In genomic region chr8:11374326-11375076, GRCm38 (mm10) we compare ENCODE assay signal across 23 mouse cellular contexts.
DNase-seq lines count a peak whose midpoint lies in the region; ATAC-seq and TF ChIP-seq lines count a peak whose summit lies in the region.
"Had no signal": no experiment of that assay in that cellular context is flagged by ENCODE, and none has a peak within 500 bp of the region (broad histone marks: within the 10 kb centered on the region; RNA-seq: fewer than 3 reads in every experiment).

No protein-coding gene starts in this region.

- H3K9me3 ChIP-seq in heart, embryonic 10.5 days, result no peaks in the 10 kb centered on the region
- H3K9me3 ChIP-seq in limb, embryonic 13.5 days, result no peaks in the 10 kb centered on the region
- H3K9me3 ChIP-seq in limb, embryonic 10.5 days (replicated peaks), result no peaks in the 10 kb centered on the region
- H3K9me3 ChIP-seq in heart, postnatal 0 days (replicated peaks; ENCODE audit: control insufficient read depth, low read length), result no peaks in the 10 kb centered on the region
- no peaks in the 10 kb centered on the region for H3K9me3 ChIP-seq in stomach, embryonic 16.5 days (replicated peaks; ENCODE audit: control insufficient read depth, low read length)
- no peaks in the 10 kb centered on the region for H3K9me3 ChIP-seq in hindbrain, embryonic 16.5 days (ENCODE audit: control insufficient read depth, low read length)
- H3K9me3 ChIP-seq: embryonic facial prominence, embryonic 12.5 days; forebrain, embryonic 12.5 days; hindbrain, embryonic 13.5 days; limb, embryonic 15.5 days had no signal

- H3K4me2 ChIP-seq in limb, embryonic 13.5 days (replicated peaks), result no peak overlapping the region
- H3K4me2 ChIP-seq in heart, postnatal 0 days (ENCODE audit: low read depth, low read length), result no peak overlapping the region
- H3K4me2 ChIP-seq in stomach, embryonic 16.5 days (ENCODE audit: low read depth, low read length), result no peak overlapping the region
- H3K4me2 ChIP-seq in hindbrain, embryonic 16.5 days (ENCODE audit: low read length), result no peak overlapping the region
- H3K4me2 ChIP-seq: embryonic facial prominence, embryonic 12.5 days; forebrain, embryonic 12.5 days; hindbrain, embryonic 13.5 days; limb, embryonic 15.5 days; lung, embryonic 14.5 days had no signal

- DNase-seq in heart, embryonic 10.5 days (ENCODE audit: low spot score), result no peak
- no peak for DNase-seq in heart, postnatal 36 days
- DNase-seq in limb, embryonic 10.5 days (ENCODE audit: low spot score), result no peak
- DNase-seq in heart, postnatal 0 days (ENCODE audit: low spot score), result no peak
- no peak for DNase-seq in urinary bladder, postnatal 25 days (ENCODE audit: low spot score)
- DNase-seq: adrenal gland, adult 2 months; B cell, adult 2 months; cerebellum, adult 18-20 months; cerebellum, postnatal 25 days; kidney, adult 11 months; kidney, postnatal 4 days; lung, embryonic 14.5 days; lung, postnatal 4 days; right cerebral cortex, adult 18-20 months had no signal

- WGBS in heart, embryonic 10.5 days, result 75% methylated on average over 15 of the region's 15 CpGs
- WGBS in limb, embryonic 13.5 days, result 83% methylated on average over 15 of the region's 15 CpGs
- WGBS in limb, embryonic 10.5 days, result 86% methylated on average over 15 of the region's 15 CpGs
- WGBS in heart, postnatal 0 days, result 55% methylated on average over 15 of the region's 15 CpGs
- WGBS in stomach, embryonic 16.5 days, result 77% methylated on average over 14 of the region's 15 CpGs
- 85% methylated on average over 15 of the region's 15 CpGs for WGBS in hindbrain, embryonic 16.5 days

- H3K36me3 ChIP-seq in heart, embryonic 10.5 days, result peaks cover 7% of the 10 kb centered on the region; the same call in 1 of the 2 replicates
- H3K36me3 ChIP-seq in limb, embryonic 13.5 days, result no peaks in the 10 kb centered on the region
- peaks cover 7% of the 10 kb centered on the region; the same call in 1 of the 2 replicates for H3K36me3 ChIP-seq in limb, embryonic 10.5 days
- H3K36me3 ChIP-seq in heart, postnatal 0 days (replicated peaks; ENCODE audit: control insufficient read depth, insufficient read depth, low read length), result 0 out of 2 replicates have a peak, but pooled peaks cover 19% of the 10 kb centered on the region
- no peaks in the 10 kb centered on the region for H3K36me3 ChIP-seq in stomach, embryonic 16.5 days (ENCODE audit: control insufficient read depth, insufficient read depth, low read length)
- H3K36me3 ChIP-seq in hindbrain, embryonic 16.5 days (ENCODE audit: control insufficient read depth, insufficient read depth, low read length), result no peaks in the 10 kb centered on the region
- H3K36me3 ChIP-seq: embryonic facial prominence, embryonic 12.5 days; forebrain, embryonic 12.5 days; hindbrain, embryonic 13.5 days; limb, embryonic 15.5 days had no signal

- H3K9ac ChIP-seq in limb, embryonic 13.5 days, result no peak overlapping the region
- no peak overlapping the region for H3K9ac ChIP-seq in heart, postnatal 0 days (replicated peaks; ENCODE audit: low read depth, low read length)
- H3K9ac ChIP-seq in stomach, embryonic 16.5 days (ENCODE audit: low read length), result no peak overlapping the region
- no peak overlapping the region for H3K9ac ChIP-seq in hindbrain, embryonic 16.5 days (ENCODE audit: low read depth, low read length)
- H3K9ac ChIP-seq: embryonic facial prominence, embryonic 12.5 days; forebrain, embryonic 12.5 days; hindbrain, embryonic 13.5 days; limb, embryonic 15.5 days; liver, embryonic 14.5 days; lung, embryonic 14.5 days had no signal

- no peaks in the 10 kb centered on the region for H3K27me3 ChIP-seq in heart, embryonic 10.5 days (ENCODE audit: insufficient read depth, poor library complexity, severe bottlenecking)
- no peaks in the 10 kb centered on the region for H3K27me3 ChIP-seq in limb, embryonic 13.5 days
- no peaks in the 10 kb centered on the region for H3K27me3 ChIP-seq in limb, embryonic 10.5 days (ENCODE audit: low read depth, poor library complexity, severe bottlenecking)
- no peaks in the 10 kb centered on the region for H3K27me3 ChIP-seq in heart, postnatal 0 days (ENCODE audit: control insufficient read depth, insufficient read depth, low read length)
- no peaks in the 10 kb centered on the region for H3K27me3 ChIP-seq in stomach, embryonic 16.5 days (ENCODE audit: control insufficient read depth, insufficient read depth, low read length)
- no peaks in the 10 kb centered on the region for H3K27me3 ChIP-seq in hindbrain, embryonic 16.5 days (replicated peaks; ENCODE audit: control insufficient read depth, insufficient read depth, low read length)
- H3K27me3 ChIP-seq: embryonic facial prominence, embryonic 12.5 days; forebrain, embryonic 12.5 days; limb, embryonic 15.5 days had no signal

- H3K4me3 ChIP-seq in heart, embryonic 10.5 days, result no peak overlapping the region
- H3K4me3 ChIP-seq in limb, embryonic 13.5 days, result no peak overlapping the region
- H3K4me3 ChIP-seq in limb, embryonic 10.5 days, result no peak overlapping the region
- H3K4me3 ChIP-seq in heart, postnatal 0 days (ENCODE audit: low read depth, low read length), result no peak overlapping the region
- no peak overlapping the region for H3K4me3 ChIP-seq in stomach, embryonic 16.5 days (replicated peaks; ENCODE audit: low read length)
- H3K4me3 ChIP-seq in hindbrain, embryonic 16.5 days (ENCODE audit: low read length), result no peak overlapping the region
- H3K4me3 ChIP-seq: embryonic facial prominence, embryonic 12.5 days; forebrain, embryonic 12.5 days; hindbrain, embryonic 13.5 days; limb, embryonic 15.5 days had no signal

- H3K4me1 ChIP-seq in heart, embryonic 10.5 days, result peaks cover 78% of the 10 kb centered on the region
- H3K4me1 ChIP-seq in limb, embryonic 13.5 days, result peaks cover 13% of the 10 kb centered on the region
- peaks cover 10% of the 10 kb centered on the region for H3K4me1 ChIP-seq in limb, embryonic 10.5 days
- H3K4me1 ChIP-seq in heart, postnatal 0 days (ENCODE audit: control insufficient read depth, insufficient read depth), result peaks cover 59% of the 10 kb centered on the region
- peaks cover 26% of the 10 kb centered on the region for H3K4me1 ChIP-seq in stomach, embryonic 16.5 days (ENCODE audit: control insufficient read depth, insufficient read depth, low read length)
- H3K4me1 ChIP-seq in hindbrain, embryonic 16.5 days (ENCODE audit: control insufficient read depth, insufficient read depth, low read depth, low read length), result no peaks in the 10 kb centered on the region
- H3K4me1 ChIP-seq: forebrain, embryonic 12.5 days had no signal

- TF ChIP-seq EP300 in heart, postnatal 0 days (IDR thresholded peaks at IDR 0.05; ENCODE audit: low read depth), result no peak

- ATAC-seq in limb, embryonic 13.5 days (ENCODE audit: low FRiP score, low read depth), result no peak
- ATAC-seq in heart, postnatal 0 days (ENCODE audit: insufficient read depth, low read depth), result no peak; the same call in 1 of the 2 replicates
- no peak for ATAC-seq in stomach, embryonic 16.5 days (ENCODE audit: insufficient read depth, low FRiP score)
- ATAC-seq in hindbrain, embryonic 16.5 days, result no peak
- ATAC-seq: midbrain, embryonic 16.5 days had no signal

- peak overlapping the region; percentile 78 for H3K27ac ChIP-seq in heart, embryonic 10.5 days
- H3K27ac ChIP-seq in limb, embryonic 13.5 days, result peak overlapping the region; percentile 6; the same call in 1 of the 2 replicates
- no peak overlapping the region for H3K27ac ChIP-seq in limb, embryonic 10.5 days
- peak overlapping the region; percentile 81 for H3K27ac ChIP-seq in heart, postnatal 0 days (ENCODE audit: low read depth)
- H3K27ac ChIP-seq in stomach, embryonic 16.5 days (ENCODE audit: low read length), result peak overlapping the region; percentile 26; the same call in 1 of the 2 replicates
- H3K27ac ChIP-seq in hindbrain, embryonic 16.5 days (ENCODE audit: low read depth, low read length), result no peak overlapping the region
- H3K27ac ChIP-seq: embryonic facial prominence, embryonic 12.5 days; forebrain, embryonic 12.5 days; hindbrain, embryonic 13.5 days; limb, embryonic 15.5 days; liver, embryonic 14.5 days had no signal

- intact Hi-C loops in heart, postnatal 36 days (cut with DNase I), result no loop called here

- TF ChIP-seq CTCF in heart, postnatal 0 days (IDR thresholded peaks at IDR 0.05; ENCODE audit: low read depth), result no peak

Comparison
In these comparisons a context has a peak if more than half of its experiments do, and no peak if none do; other contexts are left out.
1. H3K27ac ChIP-seq: peak in heart, embryonic 10.5 days (single experiment), limb, embryonic 13.5 days (single experiment), heart, postnatal 0 days (single experiment) and stomach, embryonic 16.5 days (single experiment); none in limb, embryonic 10.5 days (single experiment) and hindbrain, embryonic 16.5 days (single experiment).